Mouse (Mus musculus) heart, embryonic 16.5 days (tissue): ENCODE data around the gene Pnpla2. TPM values are rescaled to one million over a fixed set of nuclear protein-coding genes. Genes with fewer than 3 reads are reported as not detected.

Experiments
- ATAC-seq: fragments of 200-750 bp; cut with Nextera tagmentation; replicated peaks from 2 replicates; pipeline ENCODE4 v1.8.0; 2017; ENCODE audit warnings: moderate number of reproducible peaks; ENCODE audit not compliant: insufficient read depth, low FRiP score; ENCODE audit errors: extremely low read depth
- H3K27ac ChIP-seq: fragments of 300-500 bp; sonication (generic); 2 replicates; pipeline ENCODE4 v1.5.1; 2014; ENCODE audit warnings: mild to moderate bottlenecking, low read length, control low read depth, moderate library complexity
- H3K27me3 ChIP-seq: fragments of 300-500 bp; sonication (generic); 2 replicates; pipeline ENCODE4 v1.6.1; 2014; ENCODE audit warnings: low read length, mixed read lengths; ENCODE audit not compliant: control insufficient read depth, insufficient read depth
- H3K36me3 ChIP-seq: fragments of 300-500 bp; sonication (generic); 2 replicates; pipeline ENCODE4 v1.6.1; 2014; ENCODE audit not compliant: control insufficient read depth, insufficient read depth
- H3K4me1 ChIP-seq: fragments of 300-500 bp; sonication (generic); 2 replicates; pipeline ENCODE4 v1.6.1; 2014; ENCODE audit warnings: low read length, mixed read lengths; ENCODE audit not compliant: control insufficient read depth, insufficient read depth
- H3K4me2 ChIP-seq: fragments of 300-500 bp; sonication (generic); 2 replicates; pipeline ENCODE4 v1.6.1; 2014; ENCODE audit warnings: low read depth, mild to moderate bottlenecking, control low read depth, low read length
- H3K4me3 ChIP-seq: fragments of 300-500 bp; sonication (generic); 2 replicates; pipeline ENCODE4 v1.5.1; 2014; ENCODE audit warnings: mild to moderate bottlenecking, control low read depth, low read length
- H3K9ac ChIP-seq: fragments of 300-500 bp; sonication (generic); 2 replicates; pipeline ENCODE4 v1.6.1; 2014; ENCODE audit warnings: low read length, control low read depth
- H3K9me3 ChIP-seq: fragments of 300-500 bp; sonication (generic); replicated peaks from 2 replicates; pipeline ENCODE4 v1.6.1; 2016; ENCODE audit warnings: low read length; ENCODE audit not compliant: control insufficient read depth
- WGBS: fragments of 180-500 bp; shearing (Covaris S2); extraction: QIAGEN DNeasy Blood & Tissue Kit; methylation state at CpG from one replicate; pipeline ENCODE4 v1.1.7; 2014; 5-methylcytosine and 5-hydroxymethylcytosine counted together
- polyA plus RNA-seq: library from polyadenylated mRNA; unstranded; fragments of >200 nt; fragmentation: Nextera tagmentation; extraction: Ambion mirVana; gene quantifications from 2 replicates; pipeline ENCODE4 v1.2.1, GENCODE M21; 2015

The Pnpla2 gene
- polyA plus RNA-seq, 1 experiment from 2014 or later, result 78.0 TPM

DNA sequence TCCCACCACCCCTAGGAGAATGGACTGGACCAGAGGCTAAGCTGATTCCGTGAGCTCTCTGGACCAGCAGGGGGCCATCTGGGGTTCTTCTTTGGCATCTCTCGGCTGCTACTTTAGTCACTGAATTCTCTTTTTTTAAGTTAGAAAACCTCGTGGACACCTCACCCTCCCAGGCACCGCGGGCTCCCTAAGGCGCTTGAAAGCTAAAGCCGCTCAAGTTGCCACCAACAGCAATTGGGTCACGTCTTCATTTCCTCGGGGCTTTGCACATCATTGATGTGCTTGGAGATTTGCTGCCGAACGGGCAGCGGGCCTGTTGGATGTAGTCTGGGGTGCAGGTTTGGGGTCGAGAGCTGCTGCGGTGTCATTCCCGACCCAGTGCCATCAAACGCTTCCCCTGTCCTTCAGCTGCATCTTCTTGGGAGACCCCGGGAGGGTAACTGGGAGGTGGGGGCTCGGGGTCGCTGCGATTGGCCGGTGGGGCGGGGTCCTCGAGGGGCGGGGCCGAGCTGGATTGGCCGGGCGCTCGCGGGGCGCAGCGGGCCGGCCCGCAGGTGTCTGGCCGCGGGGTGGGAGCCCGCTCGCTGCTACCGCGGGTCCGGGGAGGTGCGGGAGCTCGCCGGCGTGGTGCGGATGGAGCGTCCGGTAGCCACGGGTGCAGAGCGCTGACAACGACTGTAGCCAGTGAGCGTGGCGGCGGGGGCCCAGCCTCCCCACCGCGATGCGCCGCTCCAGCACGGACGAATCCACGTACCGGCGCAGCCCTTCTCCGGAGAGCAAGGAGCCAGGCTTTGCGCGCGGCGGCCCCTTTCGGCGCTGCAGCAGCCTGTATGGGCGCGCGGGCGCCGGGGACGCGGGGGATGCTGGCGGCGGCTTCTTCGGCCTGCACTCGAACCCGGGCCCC, 26.8 kb downstream of the Pnpla2 start:
- H3K4me3 ChIP-seq, result peak overlapping the region; percentile 65
- H3K27me3 ChIP-seq, result no peaks in the 10 kb centered on the region
- H3K36me3 ChIP-seq, result no peaks in the 10 kb centered on the region; the same call in 1 of the 2 replicates
- peak overlapping the region; percentile 75 for H3K9ac ChIP-seq
- 1% methylated on average over 81 of the region's 81 CpGs for WGBS
- ATAC-seq, result no peak
- H3K4me1 ChIP-seq, result peaks cover 40% of the 10 kb centered on the region
- peak overlapping the region; percentile 99 for H3K4me2 ChIP-seq
- no peak overlapping the region for H3K27ac ChIP-seq
- no peaks in the 10 kb centered on the region for H3K9me3 ChIP-seq

DNA sequence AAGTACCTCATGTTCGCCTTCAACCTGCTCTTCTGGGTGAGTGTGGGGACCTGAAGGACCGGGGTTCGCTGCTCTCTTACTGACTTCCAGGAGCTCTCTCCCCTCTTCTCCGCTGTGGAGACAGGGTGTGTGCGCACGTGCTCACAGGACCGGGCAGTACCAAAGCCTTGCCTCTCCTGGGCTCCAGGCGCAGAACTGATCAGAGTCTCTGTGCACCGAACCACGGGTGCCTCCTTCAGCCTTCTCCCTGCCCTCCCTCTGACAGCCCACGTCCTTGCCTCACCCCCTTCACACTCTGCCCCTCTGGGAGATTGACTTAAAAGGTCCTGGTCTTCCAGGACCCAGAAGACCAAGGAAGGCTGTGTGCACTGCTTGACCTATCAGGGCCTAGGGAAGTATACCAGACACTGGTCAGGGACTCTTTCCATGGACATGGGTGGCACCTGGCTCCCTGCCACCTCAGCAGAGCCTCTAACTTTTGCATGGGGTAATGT, 27.6 kb downstream of the Pnpla2 start:
- H3K9ac ChIP-seq, result peak overlapping the region; percentile 75
- no peak for ATAC-seq
- 22% methylated on average over 11 of the region's 11 CpGs for WGBS
- no peaks in the 10 kb centered on the region for H3K27me3 ChIP-seq
- H3K4me1 ChIP-seq, result peaks cover 32% of the 10 kb centered on the region
- H3K36me3 ChIP-seq, result no peaks in the 10 kb centered on the region; the same call in 1 of the 2 replicates
- no peaks in the 10 kb centered on the region for H3K9me3 ChIP-seq
- H3K4me2 ChIP-seq, result peak overlapping the region; percentile 99
- H3K4me3 ChIP-seq, result peak overlapping the region; percentile 65
- no peak overlapping the region for H3K27ac ChIP-seq

DNA sequence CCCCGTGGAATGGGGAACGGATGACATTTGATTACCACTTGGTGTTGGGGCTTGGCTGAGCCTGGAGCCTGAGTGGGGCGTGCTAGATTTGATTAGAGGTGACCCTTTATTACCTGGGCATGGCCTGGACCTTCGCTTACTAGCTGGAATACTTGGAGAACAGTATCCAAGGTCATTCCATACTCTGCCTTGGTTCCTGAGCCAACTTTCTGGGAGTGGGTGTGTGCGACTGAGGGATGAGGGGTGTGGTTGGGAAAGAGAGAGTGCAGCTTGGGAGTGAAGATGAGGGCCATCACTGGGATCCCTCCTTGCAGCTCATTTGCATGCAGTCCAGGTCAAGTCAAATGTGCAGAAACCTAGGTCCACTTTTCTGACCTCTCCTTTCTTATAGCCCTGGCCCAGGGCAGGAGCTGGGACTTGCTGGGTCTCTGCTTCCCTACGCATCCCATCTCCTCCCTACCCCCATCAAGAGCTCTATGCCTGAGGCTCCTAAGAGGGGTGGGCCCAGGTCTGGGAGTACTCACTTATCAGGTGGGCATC, 28.2 kb downstream of the Pnpla2 start:
- ATAC-seq, result no peak
- Histone ChIP-seq H3K36me3 (no peaks in the 10 kb centered on the region; the same call in 1 of the 2 replicates), H3K4me2 (no peak overlapping the region)

GRCm38 (mm10) chr7:141484186-141485120, 29.5 kb downstream of the Pnpla2 start:
- Histone ChIP-seq H3K4me2 (no peak overlapping the region), H3K4me3 (no peak overlapping the region), H3K36me3 (no peaks in the 10 kb centered on the region; the same call in 1 of the 2 replicates), H3K9ac (no peak overlapping the region), H3K4me1 (peaks cover 21% of the 10 kb centered on the region), H3K27me3 (no peaks in the 10 kb centered on the region), H3K27ac (no peak overlapping the region), H3K9me3 (no peaks in the 10 kb centered on the region)
- WGBS, result 70% methylated on average over 5 of the region's 5 CpGs
- no peak for ATAC-seq

More for the DNA sequence above, 28.2 kb downstream of the Pnpla2 start:
- Histone ChIP-seq H3K27ac (no peak overlapping the region), H3K27me3 (no peaks in the 10 kb centered on the region), H3K4me1 (peaks cover 26% of the 10 kb centered on the region), H3K4me3 (no peak overlapping the region), H3K9ac (no peak overlapping the region), H3K9me3 (no peaks in the 10 kb centered on the region)
- 76% methylated on average over 6 of the region's 6 CpGs for WGBS

GRCm38 (mm10) chr7:141485186-141485585, 30.2 kb downstream of the Pnpla2 start:
- Histone ChIP-seq H3K4me3 (no peak overlapping the region), H3K4me1 (peaks cover 21% of the 10 kb centered on the region), H3K4me2 (no peak overlapping the region), H3K9ac (no peak overlapping the region), H3K27ac (no peak overlapping the region), H3K9me3 (no peaks in the 10 kb centered on the region), H3K27me3 (no peaks in the 10 kb centered on the region), H3K36me3 (no peaks in the 10 kb centered on the region; the same call in 1 of the 2 replicates)
- no peak for ATAC-seq
- WGBS, result 75% methylated on average over 2 of the region's 2 CpGs

DNA sequence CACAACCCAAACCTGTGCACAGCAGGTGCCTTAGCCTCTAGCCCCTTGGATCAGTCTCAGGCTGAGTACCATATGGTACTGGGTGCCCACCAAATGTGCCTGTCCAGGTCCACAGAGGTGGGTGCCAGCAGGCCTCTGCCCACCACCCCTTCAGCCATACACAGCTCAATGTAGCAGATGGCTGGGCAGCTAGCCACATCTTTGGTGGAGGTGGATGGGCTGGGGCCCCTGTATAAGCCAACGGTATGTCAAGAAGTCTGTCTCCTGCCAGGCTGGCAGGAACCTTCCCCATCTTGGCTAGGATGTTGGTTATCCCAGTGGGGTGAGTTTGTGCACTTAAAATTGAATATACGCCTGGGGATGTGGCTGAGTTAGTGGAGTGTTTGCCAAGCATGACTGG, 30.6 kb downstream of the Pnpla2 start:
- no peak overlapping the region for H3K9ac ChIP-seq
- no peak for ATAC-seq
- no peak overlapping the region for H3K4me2 ChIP-seq
- H3K36me3 ChIP-seq, result no peaks in the 10 kb centered on the region; the same call in 1 of the 2 replicates
- no peak overlapping the region for H3K4me3 ChIP-seq
- no peaks in the 10 kb centered on the region for H3K9me3 ChIP-seq
- H3K4me1 ChIP-seq, result peaks cover 18% of the 10 kb centered on the region
- H3K27me3 ChIP-seq, result no peaks in the 10 kb centered on the region
- no peak overlapping the region for H3K27ac ChIP-seq
- WGBS, result 90% methylated on average over 2 of the region's 2 CpGs

DNA sequence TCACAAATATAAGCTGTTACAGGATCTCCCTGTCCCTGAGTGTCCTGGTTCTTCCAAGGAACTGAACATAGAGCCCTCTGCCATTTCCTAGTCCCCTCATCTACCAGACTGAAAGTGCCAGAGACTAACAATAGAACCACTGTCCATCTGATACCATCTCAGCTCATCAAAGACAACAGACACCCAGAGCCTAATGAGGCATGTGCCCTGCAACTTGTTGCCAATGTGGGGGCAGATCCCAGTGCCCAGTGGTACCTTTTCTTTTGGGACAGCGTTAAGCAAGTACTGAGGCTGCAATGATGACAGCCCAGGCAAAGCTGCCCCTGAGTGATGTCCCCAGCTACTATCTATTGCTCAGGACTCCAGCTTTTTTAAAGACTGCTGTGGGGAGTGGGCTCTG, 31.2 kb downstream of the Pnpla2 start:
- H3K27me3 ChIP-seq, result no peaks in the 10 kb centered on the region
- H3K4me3 ChIP-seq, result no peak overlapping the region
- peaks cover 12% of the 10 kb centered on the region for H3K4me1 ChIP-seq
- no peak overlapping the region for H3K27ac ChIP-seq
- WGBS, result 88% methylated on average over 1 of the region's 1 CpGs
- H3K9ac ChIP-seq, result no peak overlapping the region
- H3K9me3 ChIP-seq, result no peaks in the 10 kb centered on the region
- H3K4me2 ChIP-seq, result no peak overlapping the region
- H3K36me3 ChIP-seq, result no peaks in the 10 kb centered on the region; the same call in 1 of the 2 replicates
- ATAC-seq, result no peak

- peaks cover 7% of the 10 kb centered on the region for H3K4me1 ChIP-seq
- no peak overlapping the region for H3K9ac ChIP-seq
- no peaks in the 10 kb centered on the region for H3K9me3 ChIP-seq
- H3K27ac ChIP-seq, result no peak overlapping the region
- peaks cover 2% of the 10 kb centered on the region; the same call in 1 of the 2 replicates for H3K36me3 ChIP-seq
- H3K27me3 ChIP-seq, result no peaks in the 10 kb centered on the region
- 66% methylated on average over 7 of the region's 7 CpGs for WGBS
- no peak overlapping the region for H3K4me3 ChIP-seq
- no peak overlapping the region for H3K4me2 ChIP-seq
- ATAC-seq, result no peak
Observed at GRCm38 (mm10) chr7:141487141-141487540, 32.1 kb downstream of the Pnpla2 start.
